Mouse (Mus musculus): ENCODE measurements around the gene Chrm4. TPM values are rescaled to one million over a fixed set of nuclear protein-coding genes. Genes with fewer than 3 reads are reported as not detected.

The Chrm4 gene
- total RNA-seq, 2 experiments from 2014 or later = 0.26 TPM; not detected in 1

Other genes starting within 250 kb of the Chrm4 start
- 25.6 and 31.5 TPM in 2 replicates for gene Atg13, start 216.7 kb upstream of the Chrm4 start, total RNA-seq (2014; fragmentation: Nextera tagmentation)
- 5.2 and 7.2 TPM in 2 replicates for gene Atg13, start 216.7 kb upstream of the Chrm4 start, total RNA-seq (2017)
- 9.2 and 12.2 TPM in 2 replicates for gene Harbi1, start 216.4 kb upstream of the Chrm4 start, total RNA-seq (2014; fragmentation: Nextera tagmentation)
- 10.0 and 18.2 TPM in 2 replicates for gene Harbi1, start 216.4 kb upstream of the Chrm4 start, total RNA-seq (2017)
- gene Ambra1, start 197.1 kb upstream of the Chrm4 start, total RNA-seq (2014; fragmentation: Nextera tagmentation) = 27.0 and 28.1 TPM in 2 replicates
- 13.3 and 24.6 TPM in 2 replicates for gene Ambra1, start 197.1 kb upstream of the Chrm4 start, total RNA-seq (2017)
- 1.3 and 4.1 TPM in 2 replicates for gene Mdk, start 5.0 kb downstream of the Chrm4 start, total RNA-seq (2014; fragmentation: Nextera tagmentation)
- gene Mdk, start 5.0 kb downstream of the Chrm4 start, total RNA-seq (2017) = not detected in 2 replicates
- not detected in 2 replicates for gene Gm9821, start 18.5 kb downstream of the Chrm4 start, total RNA-seq (2014; fragmentation: Nextera tagmentation)
- 0.21 TPM in 1 of 2 replicates, not detected in the other for gene Gm9821, start 18.5 kb downstream of the Chrm4 start, total RNA-seq (2017)
- 115 and 135 TPM in 2 replicates for gene Dgkz, start 48.6 kb downstream of the Chrm4 start, total RNA-seq (2014; fragmentation: Nextera tagmentation)
- 75.7 and 89.4 TPM in 2 replicates for gene Dgkz, start 48.6 kb downstream of the Chrm4 start, total RNA-seq (2017)
- 1.1 and 2.2 TPM in 2 replicates for gene Creb3l1, start 97.3 kb downstream of the Chrm4 start, total RNA-seq (2014; fragmentation: Nextera tagmentation)
- 0.69 TPM in 1 of 2 replicates, not detected in the other for gene Creb3l1, start 97.3 kb downstream of the Chrm4 start, total RNA-seq (2017)
- gene Phf21a, start 165.9 kb downstream of the Chrm4 start, total RNA-seq (2014; fragmentation: Nextera tagmentation) = 28.5 and 69.2 TPM in 2 replicates
- gene Phf21a, start 165.9 kb downstream of the Chrm4 start, total RNA-seq (2017) = 25.9 and 33.4 TPM in 2 replicates

Data from granulocyte monocyte progenitor cell, adult 5-6 weeks (primary cell).